Mouse (Mus musculus) heart, embryonic 11.5 days (tissue): ENCODE measurements around the gene Bpifb4. TPM values are rescaled to one million over a fixed set of nuclear protein-coding genes. Genes with fewer than 3 reads are reported as not detected.

ENCODE experiments used
- ATAC-seq: fragments of 200-750 bp; cut with Nextera tagmentation; replicated peaks from 2 replicates; pipeline ENCODE4 v1.8.0; 2017; ENCODE audit warnings: moderate library complexity; ENCODE audit not compliant: insufficient number of reproducible peaks, low FRiP score, low TSS enrichment
- H3K27ac ChIP-seq: fragments of 300-500 bp; sonication (generic); 2 replicates; pipeline ENCODE4 v1.5.1; 2014; ENCODE audit warnings: mild to moderate bottlenecking, low read depth, low read length
- H3K27me3 ChIP-seq: fragments of 300-500 bp; sonication (generic); 2 replicates; pipeline ENCODE4 v1.6.1; 2014; ENCODE audit warnings: mild to moderate bottlenecking, low read length, mixed read lengths; ENCODE audit not compliant: control insufficient read depth, insufficient read depth
- H3K36me3 ChIP-seq: fragments of 300-500 bp; sonication (generic); 2 replicates; pipeline ENCODE4 v1.6.1; 2014; ENCODE audit warnings: mild to moderate bottlenecking, low read length, moderate library complexity, mixed read lengths; ENCODE audit not compliant: control insufficient read depth, insufficient read depth
- H3K4me1 ChIP-seq: fragments of 300-500 bp; sonication (generic); 2 replicates; pipeline ENCODE4 v1.6.1; 2014; ENCODE audit warnings: low read length; ENCODE audit not compliant: control insufficient read depth, insufficient read depth
- H3K4me2 ChIP-seq: fragments of 300-500 bp; sonication (generic); 2 replicates; pipeline ENCODE4 v1.6.1; 2014; ENCODE audit warnings: mild to moderate bottlenecking, moderate library complexity
- H3K4me3 ChIP-seq: fragments of 300-500 bp; sonication (generic); 2 replicates; pipeline ENCODE4 v1.5.1; 2014; ENCODE audit warnings: low read depth, low read length
- H3K9ac ChIP-seq: fragments of 300-500 bp; sonication (generic); 2 replicates; pipeline ENCODE4 v1.6.1; 2014; ENCODE audit warnings: mild to moderate bottlenecking, low read depth, low read length, moderate library complexity
- H3K9me3 ChIP-seq: fragments of 300-500 bp; sonication (generic); replicated peaks from 2 replicates; pipeline ENCODE4 v1.6.1; 2016; ENCODE audit warnings: low read length; ENCODE audit not compliant: control insufficient read depth
- WGBS: fragments of 180-500 bp; shearing (Covaris S2); extraction: QIAGEN DNeasy Blood & Tissue Kit; methylation state at CpG from one replicate; pipeline ENCODE4 v1.1.7; 2014; ENCODE audit not compliant: insufficient replicate concordance; 5-methylcytosine and 5-hydroxymethylcytosine counted together
- polyA plus RNA-seq: library from polyadenylated mRNA; unstranded; fragments of >200 nt; fragmentation: Nextera tagmentation; extraction: Ambion mirVana; gene quantifications from 2 replicates; pipeline ENCODE4 v1.2.1, GENCODE M21; 2014

The Bpifb4 gene
- polyA plus RNA-seq: not detected in 2 replicates

- H3K4me1 ChIP-seq: no peaks in the 10 kb centered on the region
- no peaks in the 10 kb centered on the region for H3K27me3 ChIP-seq
- 77% methylated on average over 5 of the region's 5 CpGs for WGBS
- no peak within 1 kb of the TSS for H3K4me3 ChIP-seq
- H3K9me3 ChIP-seq: no peaks in the 10 kb centered on the region
- H3K4me2 ChIP-seq: no peak within 1 kb of the TSS
- H3K9ac ChIP-seq: no peak within 1 kb of the TSS
- ATAC-seq: no peak
- H3K36me3 ChIP-seq: no peaks in the 10 kb centered on the region
- no peak within 1 kb of the TSS for H3K27ac ChIP-seq
Measured at GRCm38 (mm10) chr2:153937843-153938242, at the start of gene Bpifb4. TSS of gene Bpifb4 (plus strand) at chr2:153938212.

- H3K9me3 ChIP-seq: no peaks in the 10 kb centered on the region
- no peak overlapping the region for H3K27ac ChIP-seq
- H3K36me3 ChIP-seq: no peaks in the 10 kb centered on the region
- peaks cover 5% of the 10 kb centered on the region; the same call in 1 of the 2 replicates for H3K27me3 ChIP-seq
- 70% methylated on average over 5 of the region's 5 CpGs for WGBS
- H3K9ac ChIP-seq: no peak overlapping the region
- H3K4me3 ChIP-seq: no peak overlapping the region
- ATAC-seq: no peak
- no peak overlapping the region for H3K4me2 ChIP-seq
- 0 out of 2 replicates have a peak, but pooled peaks cover 2% of the 10 kb centered on the region for H3K4me1 ChIP-seq
Measured at GRCm38 (mm10) chr2:153899111-153899510, 38.9 kb upstream of the Bpifb4 start.

- 0 out of 2 replicates have a peak, but pooled peaks cover 2% of the 10 kb centered on the region for H3K4me1 ChIP-seq
- H3K9me3 ChIP-seq: no peaks in the 10 kb centered on the region
- 69% methylated on average over 4 of the region's 4 CpGs for WGBS
- no peak within 1 kb of the TSS for H3K9ac ChIP-seq
- peaks cover 5% of the 10 kb centered on the region; the same call in 1 of the 2 replicates for H3K27me3 ChIP-seq
- H3K36me3 ChIP-seq: no peaks in the 10 kb centered on the region
- H3K4me3 ChIP-seq: no peak within 1 kb of the TSS
- H3K27ac ChIP-seq: no peak within 1 kb of the TSS
- H3K4me2 ChIP-seq: no peak within 1 kb of the TSS
- ATAC-seq: no peak
Measured at GRCm38 (mm10) chr2:153900088-153900487, 37.9 kb upstream of the Bpifb4 start, which contains the start of gene Bpifb6. TSS of gene Bpifb6 (plus strand) at chr2:153900388.

GRCm38 (mm10) chr2:153902726-153903125 is 35.3 kb upstream of the Bpifb4 start:
- H3K9me3 ChIP-seq: no peaks in the 10 kb centered on the region
- H3K36me3 ChIP-seq: no peaks in the 10 kb centered on the region
- H3K4me3 ChIP-seq: no peak overlapping the region
- no peaks in the 10 kb centered on the region for H3K4me1 ChIP-seq
- no peak overlapping the region for H3K9ac ChIP-seq
- no peak overlapping the region for H3K27ac ChIP-seq
- 65% methylated on average over 6 of the region's 6 CpGs for WGBS
- ATAC-seq: no peak
- peaks cover 5% of the 10 kb centered on the region; the same call in 1 of the 2 replicates for H3K27me3 ChIP-seq
- H3K4me2 ChIP-seq: no peak overlapping the region

- WGBS: 80% methylated on average over 4 of the region's 4 CpGs
Measured at GRCm38 (mm10) chr2:153906626-153907025, 31.4 kb upstream of the Bpifb4 start.

GRCm38 (mm10) chr2:153914151-153914550 is 23.9 kb upstream of the Bpifb4 start:
- no peak overlapping the region for H3K27ac ChIP-seq
- 65% methylated on average over 5 of the region's 5 CpGs for WGBS
- H3K27me3 ChIP-seq: no peaks in the 10 kb centered on the region
- no peak overlapping the region for H3K9ac ChIP-seq
- no peak overlapping the region for H3K4me3 ChIP-seq
- no peaks in the 10 kb centered on the region for H3K4me1 ChIP-seq
- no peaks in the 10 kb centered on the region for H3K9me3 ChIP-seq
- H3K4me2 ChIP-seq: no peak overlapping the region
- ATAC-seq: no peak
- H3K36me3 ChIP-seq: no peaks in the 10 kb centered on the region

More at GRCm38 (mm10) chr2:153906626-153907025, 31.4 kb upstream of the Bpifb4 start:
- no peak overlapping the region for H3K9ac ChIP-seq
- H3K27me3 ChIP-seq: no peaks in the 10 kb centered on the region
- no peak overlapping the region for H3K4me2 ChIP-seq
- no peak overlapping the region for H3K27ac ChIP-seq
- no peak for ATAC-seq
- no peaks in the 10 kb centered on the region for H3K36me3 ChIP-seq
- no peak overlapping the region for H3K4me3 ChIP-seq
- H3K9me3 ChIP-seq: no peaks in the 10 kb centered on the region
- H3K4me1 ChIP-seq: no peaks in the 10 kb centered on the region

- no peak for ATAC-seq
- no peaks in the 10 kb centered on the region for H3K27me3 ChIP-seq
- H3K4me3 ChIP-seq: no peak within 1 kb of the TSS
- H3K4me1 ChIP-seq: no peaks in the 10 kb centered on the region
- WGBS: 75% methylated on average over 8 of the region's 8 CpGs
- no peak within 1 kb of the TSS for H3K9ac ChIP-seq
- no peaks in the 10 kb centered on the region for H3K9me3 ChIP-seq
- H3K36me3 ChIP-seq: no peaks in the 10 kb centered on the region
- H3K4me2 ChIP-seq: no peak within 1 kb of the TSS
- H3K27ac ChIP-seq: no peak within 1 kb of the TSS
Measured at GRCm38 (mm10) chr2:153917930-153918329, 20.1 kb upstream of the Bpifb4 start, which contains the start of gene Bpifb3. TSS of gene Bpifb3 (plus strand) at chr2:153918230.

- WGBS: 76% methylated on average over 6 of the region's 6 CpGs
- H3K4me1 ChIP-seq: no peaks in the 10 kb centered on the region
- no peaks in the 10 kb centered on the region for H3K9me3 ChIP-seq
- H3K36me3 ChIP-seq: no peaks in the 10 kb centered on the region
- ATAC-seq: no peak
- H3K4me3 ChIP-seq: no peak overlapping the region
- H3K4me2 ChIP-seq: no peak overlapping the region
- H3K9ac ChIP-seq: no peak overlapping the region
- H3K27ac ChIP-seq: no peak overlapping the region
- no peaks in the 10 kb centered on the region for H3K27me3 ChIP-seq
Measured at GRCm38 (mm10) chr2:153921246-153921645, 16.8 kb upstream of the Bpifb4 start.

- no peak overlapping the region for H3K9ac ChIP-seq
- no peak overlapping the region for H3K4me2 ChIP-seq
- no peaks in the 10 kb centered on the region for H3K27me3 ChIP-seq
- no peaks in the 10 kb centered on the region for H3K4me1 ChIP-seq
- no peaks in the 10 kb centered on the region for H3K9me3 ChIP-seq
- ATAC-seq: peak; percentile 36; the same call in 1 of the 2 replicates
- 34% methylated on average over 3 of the region's 3 CpGs for WGBS
- no peak overlapping the region for H3K4me3 ChIP-seq
- H3K36me3 ChIP-seq: no peaks in the 10 kb centered on the region
- H3K27ac ChIP-seq: no peak overlapping the region
Measured at GRCm38 (mm10) chr2:153929871-153930413, 8.1 kb upstream of the Bpifb4 start.
